Mouse (Mus musculus) embryonic facial prominence, embryonic 14.5 days (tissue): Measurements from ENCODE around the gene Pick1. TPM values are rescaled to one million over a fixed set of nuclear protein-coding genes. Genes with fewer than 3 reads are reported as not detected.
"Not testable (repeated sequence)": the region's sequence is repeated elsewhere in the genome, so short reads cannot be mapped to it uniquely, and the experiment has no call there.

Experiments
- ATAC-seq: fragments of 200-750 bp; cut with Nextera tagmentation; 2 replicates; pipeline ENCODE4 v1.8.0; 2017; ENCODE audit warnings: low read depth, moderate number of reproducible peaks, moderate TSS enrichment
- DNase-seq: peaks from one replicate; pipeline ENCODE4 v3.0.0-alpha.2; 2015; ENCODE audit warnings: low spot score
- H3K27ac ChIP-seq: fragments of 300-500 bp; sonication (generic); replicated peaks from 2 replicates; pipeline ENCODE4 v1.5.1; 2014; ENCODE audit warnings: low read depth, mild to moderate bottlenecking, low read length, moderate library complexity
- H3K27me3 ChIP-seq: fragments of 300-500 bp; sonication (generic); replicated peaks from 2 replicates; pipeline ENCODE4 v1.6.1; 2014; ENCODE audit warnings: low read length; ENCODE audit not compliant: control insufficient read depth, insufficient read depth
- H3K36me3 ChIP-seq: fragments of 300-500 bp; sonication (generic); 2 replicates; pipeline ENCODE4 v1.6.1; 2014; ENCODE audit warnings: low read length, mixed read lengths; ENCODE audit not compliant: control insufficient read depth, insufficient read depth
- H3K4me1 ChIP-seq: fragments of 300-500 bp; sonication (generic); 2 replicates; pipeline ENCODE4 v1.6.1; 2014; ENCODE audit warnings: antibody characterized with exemption, low read length; ENCODE audit not compliant: control insufficient read depth, insufficient read depth
- H3K4me2 ChIP-seq: fragments of 300-500 bp; sonication (generic); 2 replicates; pipeline ENCODE4 v1.6.1; 2014; ENCODE audit warnings: low read depth, mild to moderate bottlenecking, low read length, moderate library complexity, mixed read lengths
- H3K4me3 ChIP-seq: fragments of 300-500 bp; sonication (generic); 2 replicates; pipeline ENCODE4 v1.5.1; 2014; ENCODE audit warnings: low read depth, mild to moderate bottlenecking, low read length
- H3K9ac ChIP-seq: fragments of 300-500 bp; sonication (generic); 2 replicates; pipeline ENCODE4 v1.6.1; 2014; ENCODE audit warnings: low read depth, mild to moderate bottlenecking, low read length, moderate library complexity, mixed read lengths
- H3K9me3 ChIP-seq: fragments of 300-500 bp; sonication (generic); 2 replicates; pipeline ENCODE4 v1.6.1; 2016; ENCODE audit warnings: low read length; ENCODE audit not compliant: control insufficient read depth
- WGBS: fragments of 180-500 bp; shearing (Covaris S2); extraction: QIAGEN DNeasy Blood & Tissue Kit; methylation state at CpG from one replicate; pipeline ENCODE4 v1.1.7; 2014; 5-methylcytosine and 5-hydroxymethylcytosine counted together
- polyA plus RNA-seq: library from polyadenylated mRNA; unstranded; fragments of >200 nt; fragmentation: Nextera tagmentation; extraction: Ambion mirVana; gene quantifications from 2 replicates; pipeline ENCODE4 v1.2.1, GENCODE M21; 2014

Pick1 gene
- polyA plus RNA-seq, 1 experiment from 2014 or later: 18.1 TPM

- no peaks in the 10 kb centered on the region for H3K36me3 ChIP-seq
- no peak overlapping the region for H3K4me2 ChIP-seq
- H3K9me3 ChIP-seq: no peaks in the 10 kb centered on the region
- DNase-seq (no peak), ATAC-seq (no peak)
- H3K4me1 ChIP-seq: no peaks in the 10 kb centered on the region
- no peak overlapping the region; the same call in 1 of the 2 replicates for H3K27ac ChIP-seq
- no peak overlapping the region for H3K9ac ChIP-seq
- no peaks in the 10 kb centered on the region for H3K27me3 ChIP-seq
- H3K4me3 ChIP-seq: no peak overlapping the region
- 61% methylated on average over 6 of the region's 6 CpGs for WGBS
Observed at GRCm38 (mm10) chr15:79213591-79213990, 15.4 kb upstream of the Pick1 start.

DNA sequence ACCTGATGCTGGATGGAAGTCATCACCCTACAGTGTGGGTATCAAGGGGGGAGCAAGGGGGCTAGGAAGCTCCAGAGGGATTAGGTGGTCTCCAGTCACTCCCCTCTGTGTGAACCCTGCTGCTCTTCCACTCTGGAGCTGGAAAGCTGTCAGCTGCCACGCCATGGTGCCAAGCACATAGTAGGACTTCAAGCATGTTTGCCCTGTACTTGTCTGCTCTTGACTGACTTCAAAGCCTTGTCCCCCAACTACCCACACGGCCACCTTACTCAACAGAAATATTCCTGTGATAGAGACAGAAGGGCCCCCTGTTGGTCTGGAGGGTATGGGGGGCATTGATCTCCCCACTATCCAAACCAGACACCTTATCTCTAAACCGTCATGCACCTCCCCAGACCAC lies 12.8 kb upstream of the Pick1 start:
- no peak for ATAC-seq
- WGBS: 71% methylated on average over 3 of the region's 3 CpGs

GRCm38 (mm10) chr15:79219572-79219971 lies 9.4 kb upstream of the Pick1 start:
- H3K27me3 ChIP-seq: no peaks in the 10 kb centered on the region
- ATAC-seq (0 out of 2 replicates have a peak, but pooled peaks have one; percentile 30), DNase-seq (peak; percentile 36)
- H3K4me2 ChIP-seq: no peak overlapping the region
- H3K36me3 ChIP-seq: no peaks in the 10 kb centered on the region
- 0% methylated on average over 1 of the region's 1 CpGs for WGBS
- H3K9ac ChIP-seq: no peak overlapping the region
- no peaks in the 10 kb centered on the region for H3K4me1 ChIP-seq
- no peak overlapping the region for H3K4me3 ChIP-seq
- no peak overlapping the region for H3K27ac ChIP-seq
- no peaks in the 10 kb centered on the region for H3K9me3 ChIP-seq

More for the DNA sequence above, 12.8 kb upstream of the Pick1 start:
- Histone ChIP-seq H3K4me3 (no peak overlapping the region), H3K4me2 (no peak overlapping the region), H3K9me3 (no peaks in the 10 kb centered on the region), H3K27me3 (no peaks in the 10 kb centered on the region), H3K4me1 (no peaks in the 10 kb centered on the region), H3K9ac (no peak overlapping the region), H3K27ac (no peak overlapping the region), H3K36me3 (no peaks in the 10 kb centered on the region)
- no peak for DNase-seq

DNA sequence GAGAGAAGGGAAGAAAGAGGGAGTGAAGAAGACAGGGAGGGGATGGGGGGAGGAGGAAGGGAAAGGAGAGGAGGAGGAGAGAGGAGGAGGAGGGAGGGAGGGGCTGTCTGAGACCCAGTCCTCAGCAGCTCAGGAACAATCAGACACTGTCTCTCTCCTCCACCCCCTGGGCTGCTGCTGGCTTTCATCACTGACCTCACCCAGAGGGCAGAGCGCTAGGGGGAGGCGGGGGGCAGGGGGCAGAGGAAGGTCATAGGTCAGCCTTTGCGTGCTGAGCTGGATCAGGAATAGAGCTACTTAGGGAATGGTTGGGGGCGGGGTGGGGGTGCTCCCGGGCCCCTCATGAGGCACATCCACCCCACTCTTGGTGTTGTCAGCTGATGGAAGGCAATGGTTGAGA lies 5.3 kb upstream of the Pick1 start:
- Histone ChIP-seq H3K27me3 (no peaks in the 10 kb centered on the region), H3K9me3 (no peaks in the 10 kb centered on the region), H3K4me1 (no peaks in the 10 kb centered on the region; the same call in 1 of the 2 replicates), H3K36me3 (no peaks in the 10 kb centered on the region), H3K9ac (no peak overlapping the region), H3K4me2 (no peak overlapping the region), H3K27ac (no peak overlapping the region), H3K4me3 (no peak overlapping the region)
- WGBS: 0% methylated on average over 3 of the region's 5 CpGs
- no peak for DNase-seq
- ATAC-seq: no peak

DNA sequence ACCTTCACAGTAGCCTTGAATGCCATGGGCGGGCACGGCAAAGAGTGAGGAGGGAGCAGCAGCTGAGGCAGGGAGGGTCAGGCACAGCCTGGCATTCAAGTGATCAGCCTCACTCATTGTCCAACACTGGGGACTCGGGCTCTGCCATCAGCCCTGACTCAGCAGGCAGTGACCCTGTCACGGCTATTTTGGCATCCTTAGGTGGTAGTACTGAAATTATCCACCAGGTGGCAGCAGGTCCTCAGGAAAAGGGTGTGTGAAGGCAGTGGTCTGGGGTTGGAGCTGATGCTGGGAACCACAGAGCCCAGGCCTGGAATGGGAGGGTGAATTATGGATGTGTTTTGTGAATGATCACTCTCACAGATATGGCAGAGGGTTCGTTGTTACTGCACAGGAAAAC lies 4.3 kb upstream of the Pick1 start:
- no peak overlapping the region for H3K9ac ChIP-seq
- H3K27me3 ChIP-seq: no peaks in the 10 kb centered on the region
- 9% methylated on average over 5 of the region's 5 CpGs for WGBS
- H3K4me2 ChIP-seq: no peak overlapping the region
- peaks cover under 1% of the 10 kb centered on the region for H3K4me1 ChIP-seq
- no peaks in the 10 kb centered on the region for H3K36me3 ChIP-seq
- H3K4me3 ChIP-seq: no peak overlapping the region
- no peaks in the 10 kb centered on the region for H3K9me3 ChIP-seq
- DNase-seq (peak; percentile 69), ATAC-seq (peak; percentile 64)
- H3K27ac ChIP-seq: no peak overlapping the region

DNA sequence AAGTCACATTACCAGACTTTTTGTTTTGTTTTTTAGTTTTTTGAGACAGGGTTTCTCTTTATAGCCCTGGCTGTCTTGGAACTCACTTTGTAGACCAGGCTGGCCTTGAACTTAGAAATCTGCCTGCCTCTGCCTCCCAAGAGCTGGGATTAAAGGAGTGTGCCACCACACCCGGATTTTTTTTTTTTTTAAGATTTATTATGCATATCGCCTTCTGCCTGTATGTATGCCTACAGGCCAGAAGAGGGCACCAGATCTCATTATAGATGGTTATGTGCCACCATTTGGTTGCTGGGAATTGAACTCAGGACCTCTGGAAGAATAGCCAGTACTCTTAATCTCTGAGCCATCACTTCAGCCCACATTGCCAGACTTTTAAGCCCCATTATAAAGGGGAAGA lies 3.2 kb upstream of the Pick1 start:
- H3K9me3 ChIP-seq, H3K4me3 ChIP-seq, H3K27me3 ChIP-seq, H3K4me1 ChIP-seq, H3K36me3 ChIP-seq, ATAC-seq, H3K9ac ChIP-seq, DNase-seq, H3K4me2 ChIP-seq, H3K27ac ChIP-seq: not testable (repeated sequence)
- WGBS: 65% methylated on average over 2 of the region's 2 CpGs

- H3K9me3 ChIP-seq: no peaks in the 10 kb centered on the region
- no peak overlapping the region for H3K4me2 ChIP-seq
- DNase-seq (no peak), ATAC-seq (0 out of 2 replicates have a peak, but pooled peaks have one; percentile 23)
- H3K27me3 ChIP-seq: no peaks in the 10 kb centered on the region
- no peak overlapping the region for H3K27ac ChIP-seq
- H3K4me1 ChIP-seq: 0 out of 2 replicates have a peak, but pooled peaks cover under 1% of the 10 kb centered on the region
- H3K9ac ChIP-seq: no peak overlapping the region
- H3K4me3 ChIP-seq: no peak overlapping the region
- H3K36me3 ChIP-seq: peaks cover 76% of the 10 kb centered on the region
- 72% methylated on average over 9 of the region's 9 CpGs for WGBS
Observed at GRCm38 (mm10) chr15:79235268-79235667, 6.3 kb downstream of the Pick1 start.

GRCm38 (mm10) chr15:79238036-79238435 lies 9.1 kb downstream of the Pick1 start:
- no peak overlapping the region for H3K9ac ChIP-seq
- peaks cover 77% of the 10 kb centered on the region for H3K36me3 ChIP-seq
- DNase-seq (no peak), ATAC-seq (no peak)
- no peaks in the 10 kb centered on the region for H3K9me3 ChIP-seq
- no peak overlapping the region for H3K4me2 ChIP-seq
- H3K27ac ChIP-seq: no peak overlapping the region
- no peaks in the 10 kb centered on the region for H3K27me3 ChIP-seq
- WGBS: 85% methylated on average over 6 of the region's 6 CpGs
- H3K4me3 ChIP-seq: no peak overlapping the region
- H3K4me1 ChIP-seq: no peaks in the 10 kb centered on the region

DNA sequence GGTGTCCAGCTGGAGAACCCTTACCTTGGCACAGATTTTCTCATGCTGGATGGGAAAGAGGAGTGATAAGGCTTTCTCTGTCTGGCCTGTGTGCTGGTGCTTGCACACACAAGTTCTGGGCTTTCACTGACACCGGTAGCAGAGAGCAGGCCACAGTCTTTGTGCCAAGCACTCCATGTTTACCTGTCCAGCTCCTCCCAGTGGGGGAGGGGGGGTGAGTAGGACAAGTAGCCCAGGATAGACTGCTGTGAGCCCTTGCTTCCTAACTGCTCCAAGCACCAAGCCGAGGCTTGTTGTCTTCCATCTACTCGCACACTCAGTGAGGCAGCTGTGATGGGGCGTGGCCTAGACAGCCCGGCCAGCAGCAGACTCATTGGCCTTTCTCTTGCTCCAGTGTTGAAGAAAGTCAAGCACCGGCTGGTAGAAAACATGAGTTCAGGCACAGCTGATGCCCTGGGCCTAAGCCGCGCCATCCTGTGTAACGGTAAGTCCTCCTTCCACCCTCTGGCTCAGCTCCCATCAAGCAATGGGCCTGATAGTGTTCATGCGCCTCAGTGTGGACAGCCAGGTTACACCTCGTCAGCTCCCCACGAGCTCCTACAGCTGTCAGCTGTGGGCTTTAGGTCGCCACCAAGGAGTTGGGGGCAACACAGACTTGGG lies 13.7 kb downstream of the Pick1 start:
- H3K36me3 ChIP-seq: peaks cover 70% of the 10 kb centered on the region
- H3K4me3 ChIP-seq: no peak overlapping the region
- no peak overlapping the region; the same call in 1 of the 2 replicates for H3K9ac ChIP-seq
- WGBS: 67% methylated on average over 13 of the region's 13 CpGs
- H3K4me1 ChIP-seq: no peaks in the 10 kb centered on the region
- DNase-seq (no peak), ATAC-seq (peak; percentile 17)
- H3K4me2 ChIP-seq: no peak overlapping the region
- 0 out of 2 replicates have a peak overlapping the region, but pooled peaks have one; percentile 21 for H3K27ac ChIP-seq
- H3K27me3 ChIP-seq: no peaks in the 10 kb centered on the region
- no peaks in the 10 kb centered on the region for H3K9me3 ChIP-seq
